Mouse (Mus musculus): Measurements from ENCODE around the gene Slc24a2. TPM values are rescaled to one million over a fixed set of nuclear protein-coding genes. Genes with fewer than 3 reads are reported as not detected.

The Slc24a2 gene
- total and polyA plus RNA-seq, 2 experiments from 2014 or later: 5.0 to 29.6 TPM

GRCm38 (mm10) chr4:87211344-87211978 is 18.8 kb downstream of the Slc24a2 start:
- Histone ChIP-seq H3K4me3 (ENCODE audit: low read length) (no peak overlapping the region), H3K9me3 (ENCODE audit: low read length) (no peaks in the 10 kb centered on the region), H3K4me1 (ENCODE audit: insufficient read depth, low read length) (no peaks in the 10 kb centered on the region), H3K27ac (peak overlapping the region; percentile 52; the same call in 1 of the 2 replicates), H3K27me3 (ENCODE audit: insufficient read depth, low read length) (no peaks in the 10 kb centered on the region), H3K9ac (replicated peaks; ENCODE audit: low read length) (no peak overlapping the region), H3K4me2 (ENCODE audit: low read depth, low read length) (no peak overlapping the region), H3K36me3 (ENCODE audit: insufficient read depth, low read length) (no peaks in the 10 kb centered on the region)
- WGBS: 49% methylated on average over 6 of the region's 6 CpGs
- DNase-seq (ENCODE audit: low spot score): no peak
- ATAC-seq: peak; percentile 69; the same call in 1 of the 2 replicates
- TF ChIP-seq CTCF (IDR thresholded peaks at IDR 0.05; ENCODE audit: low read depth): no peak

GRCm38 (mm10) chr4:87210533-87210932 is 19.7 kb downstream of the Slc24a2 start:
- H3K27ac ChIP-seq: peak overlapping the region; percentile 54; the same call in 1 of the 2 replicates
- ATAC-seq: 0 out of 2 replicates have a peak, but pooled peaks have one; percentile 47
- no peak for TF ChIP-seq CTCF (IDR thresholded peaks at IDR 0.05; ENCODE audit: low read depth)
- no peaks in the 10 kb centered on the region for H3K4me1 ChIP-seq (ENCODE audit: insufficient read depth, low read length)
- H3K9ac ChIP-seq (replicated peaks; ENCODE audit: low read length): no peak overlapping the region
- no peaks in the 10 kb centered on the region for H3K27me3 ChIP-seq (ENCODE audit: insufficient read depth, low read length)
- 51% methylated on average over 3 of the region's 3 CpGs for WGBS
- H3K36me3 ChIP-seq (ENCODE audit: insufficient read depth, low read length): no peaks in the 10 kb centered on the region
- DNase-seq (ENCODE audit: low spot score): no peak
- H3K4me2 ChIP-seq (ENCODE audit: low read depth, low read length): no peak overlapping the region
- no peak overlapping the region for H3K4me3 ChIP-seq (ENCODE audit: low read length)
- no peaks in the 10 kb centered on the region for H3K9me3 ChIP-seq (ENCODE audit: low read length)

- 48% methylated on average over 2 of the region's 2 CpGs for WGBS
- TF ChIP-seq CTCF (IDR thresholded peaks at IDR 0.05; ENCODE audit: low read depth): no peak
- H3K4me2 ChIP-seq (ENCODE audit: low read depth, low read length): no peak overlapping the region
Observed at GRCm38 (mm10) chr4:87202081-87202480, 28.2 kb downstream of the Slc24a2 start.

GRCm38 (mm10) chr4:87201229-87201628 is 29.0 kb downstream of the Slc24a2 start:
- Histone ChIP-seq H3K27ac (no peak overlapping the region), H3K9me3 (ENCODE audit: low read length) (no peaks in the 10 kb centered on the region), H3K36me3 (ENCODE audit: insufficient read depth, low read length) (no peaks in the 10 kb centered on the region), H3K4me1 (ENCODE audit: insufficient read depth, low read length) (no peaks in the 10 kb centered on the region), H3K4me2 (ENCODE audit: low read depth, low read length) (no peak overlapping the region), H3K4me3 (ENCODE audit: low read length) (no peak overlapping the region), H3K9ac (replicated peaks; ENCODE audit: low read length) (no peak overlapping the region), H3K27me3 (ENCODE audit: insufficient read depth, low read length) (no peaks in the 10 kb centered on the region)
- no peak for TF ChIP-seq CTCF (IDR thresholded peaks at IDR 0.05; ENCODE audit: low read depth)
- 86% methylated on average over 3 of the region's 3 CpGs for WGBS
- no peak for DNase-seq (ENCODE audit: low spot score)
- no peak for ATAC-seq

More at GRCm38 (mm10) chr4:87202081-87202480, 28.2 kb downstream of the Slc24a2 start:
- ATAC-seq (no peak), DNase-seq (ENCODE audit: low spot score) (peak; percentile 44)
- Histone ChIP-seq H3K4me1 (ENCODE audit: insufficient read depth, low read length) (no peaks in the 10 kb centered on the region), H3K27ac (no peak overlapping the region), H3K27me3 (ENCODE audit: insufficient read depth, low read length) (no peaks in the 10 kb centered on the region), H3K36me3 (ENCODE audit: insufficient read depth, low read length) (no peaks in the 10 kb centered on the region), H3K4me3 (ENCODE audit: low read length) (no peak overlapping the region), H3K9ac (replicated peaks; ENCODE audit: low read length) (no peak overlapping the region), H3K9me3 (ENCODE audit: low read length) (no peaks in the 10 kb centered on the region)

- Histone ChIP-seq H3K4me1 (ENCODE audit: insufficient read depth, low read length) (0 out of 2 replicates have a peak, but pooled peaks cover 4% of the 10 kb centered on the region), H3K4me2 (ENCODE audit: low read depth, low read length) (no peak overlapping the region), H3K9ac (replicated peaks; ENCODE audit: low read length) (no peak overlapping the region), H3K27me3 (ENCODE audit: insufficient read depth, low read length) (no peaks in the 10 kb centered on the region), H3K27ac (no peak overlapping the region), H3K9me3 (ENCODE audit: low read length) (no peaks in the 10 kb centered on the region), H3K36me3 (ENCODE audit: insufficient read depth, low read length) (no peaks in the 10 kb centered on the region), H3K4me3 (ENCODE audit: low read length) (no peak overlapping the region)
- DNase-seq (ENCODE audit: low spot score) (no peak), ATAC-seq (no peak)
- TF ChIP-seq CTCF (IDR thresholded peaks at IDR 0.05; ENCODE audit: low read depth): no peak
- WGBS: 48% methylated on average over 10 of the region's 10 CpGs
Observed at GRCm38 (mm10) chr4:87184147-87184930, 45.9 kb downstream of the Slc24a2 start.

GRCm38 (mm10) chr4:87177116-87177515 is 53.2 kb downstream of the Slc24a2 start:
- WGBS: 52% methylated on average over 3 of the region's 3 CpGs
- DNase-seq (ENCODE audit: low spot score) (no peak), ATAC-seq (no peak)
- Histone ChIP-seq H3K4me2 (ENCODE audit: low read depth, low read length) (no peak overlapping the region), H3K36me3 (ENCODE audit: insufficient read depth, low read length) (no peaks in the 10 kb centered on the region), H3K27me3 (ENCODE audit: insufficient read depth, low read length) (no peaks in the 10 kb centered on the region), H3K9me3 (ENCODE audit: low read length) (no peaks in the 10 kb centered on the region), H3K27ac (no peak overlapping the region), H3K4me1 (ENCODE audit: insufficient read depth, low read length) (no peaks in the 10 kb centered on the region), H3K4me3 (ENCODE audit: low read length) (no peak overlapping the region), H3K9ac (replicated peaks; ENCODE audit: low read length) (no peak overlapping the region)
- TF ChIP-seq CTCF (IDR thresholded peaks at IDR 0.05; ENCODE audit: low read depth): no peak

All from hindbrain, postnatal 0 days (tissue).